Mouse (Mus musculus) heart, embryonic 13.5 days (tissue): ENCODE measurements around the gene Kif24. TPM values are rescaled to one million over a fixed set of nuclear protein-coding genes. Genes with fewer than 3 reads are reported as not detected.

Experiments used
- ATAC-seq: fragments of 200-750 bp; cut with Nextera tagmentation; 2 replicates; pipeline ENCODE4 v1.8.0; 2017; ENCODE audit warnings: moderate TSS enrichment; ENCODE audit not compliant: insufficient number of reproducible peaks, low FRiP score, low TSS enrichment; ENCODE audit errors: extremely low read depth
- H3K27ac ChIP-seq: fragments of 300-500 bp; sonication (generic); replicated peaks from 2 replicates; pipeline ENCODE4 v1.5.1; 2015; ENCODE audit warnings: moderate library complexity, mild to moderate bottlenecking, inconsistent platforms
- H3K27me3 ChIP-seq: fragments of 300-500 bp; sonication (generic); replicated peaks from 2 replicates; pipeline ENCODE4 v1.6.1; 2015; ENCODE audit warnings: mild to moderate bottlenecking, inconsistent platforms
- H3K36me3 ChIP-seq: fragments of 300-500 bp; sonication (generic); 2 replicates; pipeline ENCODE4 v1.6.1; 2015; ENCODE audit warnings: mild to moderate bottlenecking, inconsistent platforms
- H3K4me1 ChIP-seq: fragments of 300-500 bp; sonication (generic); 2 replicates; pipeline ENCODE4 v1.6.1; 2015; ENCODE audit warnings: inconsistent platforms
- H3K4me2 ChIP-seq: fragments of 300-500 bp; sonication (generic); 2 replicates; pipeline ENCODE4 v1.6.1; 2015; ENCODE audit warnings: inconsistent platforms, mild to moderate bottlenecking, moderate library complexity
- H3K4me3 ChIP-seq: fragments of 300-500 bp; sonication (generic); 2 replicates; pipeline ENCODE4 v1.5.1; 2015; ENCODE audit warnings: moderate library complexity, mild to moderate bottlenecking, inconsistent platforms
- H3K9ac ChIP-seq: fragments of 300-500 bp; sonication (generic); 2 replicates; pipeline ENCODE4 v1.6.1; 2015; ENCODE audit warnings: inconsistent platforms, mild to moderate bottlenecking, moderate library complexity
- H3K9me3 ChIP-seq: fragments of 300-500 bp; sonication (generic); 2 replicates; pipeline ENCODE4 v1.6.1; 2016; ENCODE audit warnings: inconsistent platforms
- WGBS: fragments of 180-500 bp; shearing (Covaris S2); methylation state at CpG from one replicate; pipeline ENCODE4 v1.1.7; 2015; ENCODE audit warnings: mixed read lengths; 5-methylcytosine and 5-hydroxymethylcytosine counted together
- polyA plus RNA-seq: library from polyadenylated mRNA; unstranded; fragments of >200 nt; fragmentation: Nextera tagmentation; extraction: Ambion mirVana; gene quantifications from 2 replicates; pipeline ENCODE4 v1.2.1, GENCODE M21; 2015

Kif24 gene
- polyA plus RNA-seq, 1 experiment from 2014 or later: 4.2 TPM

GRCm38 (mm10) chr4:41492951-41493350, 28.3 kb upstream of the Kif24 start:
- H3K4me1 ChIP-seq: peaks cover 9% of the 10 kb centered on the region
- no peak overlapping the region for H3K9ac ChIP-seq
- no peak overlapping the region for H3K4me3 ChIP-seq
- H3K9me3 ChIP-seq: no peaks in the 10 kb centered on the region
- 69% methylated on average over 7 of the region's 7 CpGs for WGBS
- no peak overlapping the region for H3K27ac ChIP-seq
- peaks cover 42% of the 10 kb centered on the region for H3K27me3 ChIP-seq
- no peaks in the 10 kb centered on the region for H3K36me3 ChIP-seq
- no peak overlapping the region for H3K4me2 ChIP-seq
- no peak for ATAC-seq

- Histone ChIP-seq H3K36me3 (peaks cover 25% of the 10 kb centered on the region), H3K9me3 (peaks cover 6% of the 10 kb centered on the region), H3K4me1 (peaks cover 16% of the 10 kb centered on the region), H3K27ac (peak overlapping the region; percentile 22; the same call in 1 of the 2 replicates), H3K4me3 (no peak overlapping the region), H3K27me3 (no peaks in the 10 kb centered on the region), H3K9ac (no peak overlapping the region), H3K4me2 (no peak overlapping the region)
- ATAC-seq: no peak
- WGBS: 38% methylated on average over 6 of the region's 6 CpGs
Observed at GRCm38 (mm10) chr4:41481601-41482017, 16.9 kb upstream of the Kif24 start.

- WGBS: 70% methylated on average over 8 of the region's 8 CpGs
- no peaks in the 10 kb centered on the region for H3K9me3 ChIP-seq
- no peaks in the 10 kb centered on the region for H3K27me3 ChIP-seq
- H3K4me1 ChIP-seq: peaks cover 16% of the 10 kb centered on the region
- no peak overlapping the region for H3K4me2 ChIP-seq
- H3K4me3 ChIP-seq: no peak overlapping the region
- peaks cover 25% of the 10 kb centered on the region for H3K36me3 ChIP-seq
- ATAC-seq: no peak
- H3K27ac ChIP-seq: peak overlapping the region; percentile 64; the same call in 1 of the 2 replicates
- H3K9ac ChIP-seq: no peak overlapping the region
Observed at GRCm38 (mm10) chr4:41480254-41480653, 15.6 kb upstream of the Kif24 start.

GRCm38 (mm10) chr4:41479456-41479804, 14.7 kb upstream of the Kif24 start:
- Histone ChIP-seq H3K4me3 (no peak overlapping the region), H3K27ac (0 out of 2 replicates have a peak overlapping the region, but pooled peaks have one; percentile 64), H3K4me1 (peaks cover 16% of the 10 kb centered on the region), H3K9ac (no peak overlapping the region), H3K27me3 (no peaks in the 10 kb centered on the region), H3K4me2 (no peak overlapping the region), H3K36me3 (peaks cover 25% of the 10 kb centered on the region), H3K9me3 (no peaks in the 10 kb centered on the region)
- 74% methylated on average over 1 of the region's 1 CpGs for WGBS
- ATAC-seq: no peak

- H3K27me3 ChIP-seq: no peaks in the 10 kb centered on the region
- peaks cover 16% of the 10 kb centered on the region for H3K4me1 ChIP-seq
- no peak overlapping the region for H3K9ac ChIP-seq
- H3K4me3 ChIP-seq: no peak overlapping the region
- ATAC-seq: no peak
- no peak overlapping the region for H3K4me2 ChIP-seq
- peaks cover 25% of the 10 kb centered on the region for H3K36me3 ChIP-seq
- no peak overlapping the region for H3K27ac ChIP-seq
- 56% methylated on average over 4 of the region's 4 CpGs for WGBS
- no peaks in the 10 kb centered on the region for H3K9me3 ChIP-seq
Observed at GRCm38 (mm10) chr4:41478751-41479455, 14.2 kb upstream of the Kif24 start.

- no peak for ATAC-seq
- WGBS: 73% methylated on average over 9 of the region's 9 CpGs
- no peak overlapping the region for H3K4me2 ChIP-seq
- H3K9ac ChIP-seq: no peak overlapping the region
- H3K4me3 ChIP-seq: no peak overlapping the region
- no peak overlapping the region for H3K27ac ChIP-seq
- H3K4me1 ChIP-seq: peaks cover 16% of the 10 kb centered on the region
- H3K36me3 ChIP-seq: peaks cover 25% of the 10 kb centered on the region
- H3K9me3 ChIP-seq: no peaks in the 10 kb centered on the region
- H3K27me3 ChIP-seq: no peaks in the 10 kb centered on the region
Observed at GRCm38 (mm10) chr4:41477648-41478160, 13.0 kb upstream of the Kif24 start.

- H3K4me3 ChIP-seq: no peak overlapping the region
- 70% methylated on average over 1 of the region's 1 CpGs for WGBS
- H3K27ac ChIP-seq: no peak overlapping the region
- no peak overlapping the region for H3K4me2 ChIP-seq
- H3K9ac ChIP-seq: no peak overlapping the region
- ATAC-seq: no peak
- no peaks in the 10 kb centered on the region for H3K36me3 ChIP-seq
- no peaks in the 10 kb centered on the region for H3K27me3 ChIP-seq
- peaks cover 6% of the 10 kb centered on the region; the same call in 1 of the 2 replicates for H3K4me1 ChIP-seq
- H3K9me3 ChIP-seq: no peaks in the 10 kb centered on the region
Observed at GRCm38 (mm10) chr4:41471384-41471689, 6.7 kb upstream of the Kif24 start.

GRCm38 (mm10) chr4:41470684-41471383, 6.1 kb upstream of the Kif24 start:
- Histone ChIP-seq H3K4me1 (peaks cover 8% of the 10 kb centered on the region; the same call in 1 of the 2 replicates), H3K4me3 (no peak overlapping the region), H3K9me3 (no peaks in the 10 kb centered on the region), H3K9ac (0 out of 2 replicates have a peak overlapping the region, but pooled peaks have one; percentile 19), H3K4me2 (no peak overlapping the region), H3K36me3 (no peaks in the 10 kb centered on the region), H3K27ac (no peak overlapping the region), H3K27me3 (no peaks in the 10 kb centered on the region)
- 45% methylated on average over 5 of the region's 5 CpGs for WGBS
- no peak for ATAC-seq

- 55% methylated on average over 7 of the region's 7 CpGs for WGBS
- no peak for ATAC-seq
- Histone ChIP-seq H3K4me3 (no peak overlapping the region), H3K27ac (no peak overlapping the region), H3K9ac (0 out of 2 replicates have a peak overlapping the region, but pooled peaks have one; percentile 19), H3K4me2 (no peak overlapping the region), H3K9me3 (no peaks in the 10 kb centered on the region), H3K4me1 (peaks cover 12% of the 10 kb centered on the region), H3K27me3 (no peaks in the 10 kb centered on the region), H3K36me3 (no peaks in the 10 kb centered on the region)
Observed at GRCm38 (mm10) chr4:41470051-41470683, 5.5 kb upstream of the Kif24 start.

GRCm38 (mm10) chr4:41469199-41469598, 4.5 kb upstream of the Kif24 start:
- Histone ChIP-seq H3K4me1 (peaks cover 13% of the 10 kb centered on the region), H3K9ac (no peak overlapping the region), H3K27ac (no peak overlapping the region), H3K36me3 (no peaks in the 10 kb centered on the region), H3K4me2 (no peak overlapping the region), H3K27me3 (no peaks in the 10 kb centered on the region), H3K9me3 (no peaks in the 10 kb centered on the region), H3K4me3 (no peak overlapping the region)
- no peak for ATAC-seq
- whole genome bisulfite sequencing: 79% methylated on average over 10 of the region's 10 CpGs

- Histone ChIP-seq H3K9me3 (no peaks in the 10 kb centered on the region), H3K27me3 (no peaks in the 10 kb centered on the region), H3K27ac (no peak overlapping the region), H3K4me3 (no peak overlapping the region), H3K9ac (no peak overlapping the region), H3K36me3 (no peaks in the 10 kb centered on the region), H3K4me2 (no peak overlapping the region), H3K4me1 (peaks cover 19% of the 10 kb centered on the region)
- whole genome bisulfite sequencing: 57% methylated on average over 17 of the region's 17 CpGs
- ATAC-seq: no peak
Observed at GRCm38 (mm10) chr4:41468396-41469080, 3.9 kb upstream of the Kif24 start.
